34 mouse cellular contexts compared by ENCODE assay signal in genomic region chr6:134939781-134940180, GRCm38 (mm10).
"Had no signal": no experiment of that assay in that cellular context is flagged by ENCODE, and none has a peak within 500 bp of the region (broad histone marks: within the 10 kb centered on the region; RNA-seq: fewer than 3 reads in every experiment).

No protein-coding gene starts in this region.

- H3K9ac ChIP-seq: heart, embryonic 12.5 days; heart, embryonic 13.5 days; heart, embryonic 15.5 days; hindbrain, embryonic 12.5 days; hindbrain, embryonic 14.5 days; hindbrain, embryonic 15.5 days; intestine, embryonic 15.5 days; kidney, embryonic 15.5 days had no signal

- H3K4me1 ChIP-seq: hindbrain, embryonic 10.5 days; hindbrain, embryonic 12.5 days; hindbrain, embryonic 15.5 days; intestine, embryonic 15.5 days had no signal

- H3K4me2 ChIP-seq: heart, embryonic 11.5 days; heart, embryonic 12.5 days; heart, embryonic 13.5 days; heart, embryonic 15.5 days; hindbrain, embryonic 12.5 days; hindbrain, embryonic 14.5 days; hindbrain, embryonic 15.5 days; intestine, embryonic 15.5 days; kidney, embryonic 15.5 days had no signal

- H3K4me3 ChIP-seq: heart, embryonic 10.5 days; heart, embryonic 12.5 days; heart, embryonic 13.5 days; heart, embryonic 15.5 days; hindbrain, embryonic 10.5 days; hindbrain, embryonic 12.5 days; hindbrain, embryonic 15.5 days; intestine, embryonic 15.5 days; kidney, embryonic 15.5 days; layer of hippocampus, adult 2 months had no signal

- H3K9me3 ChIP-seq: heart, embryonic 10.5 days; heart, embryonic 12.5 days; heart, embryonic 13.5 days; heart, embryonic 15.5 days; hindbrain, embryonic 10.5 days; hindbrain, embryonic 12.5 days; hindbrain, embryonic 15.5 days; intestine, embryonic 15.5 days; kidney, embryonic 15.5 days had no signal

- ATAC-seq: hindbrain, embryonic 16.5 days; hindbrain, postnatal 0 days; inflammation-experienced regulatory T-cells, adult 6 months; intestine, embryonic 15.5 days; intestine, embryonic 16.5 days; intestine, postnatal 0 days had no signal

- DNase-seq: heart, postnatal 10 days; heart, postnatal 14 days; heart, postnatal 36 days; heart, postnatal 4 days; kidney, adult 11 months; kidney, adult 18-20 months; kidney, adult 2 months; kidney, adult 8-10 months; kidney, adult 9 months; kidney, postnatal 10 days; kidney, postnatal 14 days; kidney, postnatal 25 days; kidney, postnatal 36 days; kidney, postnatal 4 days; layer of hippocampus, adult 9-11 months; layer of hippocampus, postnatal 36 days had no signal

- H3K27ac ChIP-seq: heart, embryonic 10.5 days; heart, embryonic 13.5 days; heart, embryonic 15.5 days; hindbrain, embryonic 10.5 days; hindbrain, embryonic 12.5 days; hindbrain, embryonic 14.5 days; hindbrain, embryonic 15.5 days; hindbrain, postnatal 0 days; intestine, embryonic 15.5 days; kidney, embryonic 15.5 days; kidney, postnatal 0 days; layer of hippocampus, adult 2 months had no signal

- H3K36me3 ChIP-seq: hindbrain, embryonic 15.5 days had no signal

- H3K27me3 ChIP-seq: heart, embryonic 12.5 days; heart, embryonic 13.5 days; heart, embryonic 15.5 days; hindbrain, embryonic 12.5 days; hindbrain, embryonic 15.5 days; intestine, embryonic 15.5 days; kidney, embryonic 15.5 days had no signal
